Mouse (Mus musculus): ENCODE results near the gene Lgr4.

DNA sequence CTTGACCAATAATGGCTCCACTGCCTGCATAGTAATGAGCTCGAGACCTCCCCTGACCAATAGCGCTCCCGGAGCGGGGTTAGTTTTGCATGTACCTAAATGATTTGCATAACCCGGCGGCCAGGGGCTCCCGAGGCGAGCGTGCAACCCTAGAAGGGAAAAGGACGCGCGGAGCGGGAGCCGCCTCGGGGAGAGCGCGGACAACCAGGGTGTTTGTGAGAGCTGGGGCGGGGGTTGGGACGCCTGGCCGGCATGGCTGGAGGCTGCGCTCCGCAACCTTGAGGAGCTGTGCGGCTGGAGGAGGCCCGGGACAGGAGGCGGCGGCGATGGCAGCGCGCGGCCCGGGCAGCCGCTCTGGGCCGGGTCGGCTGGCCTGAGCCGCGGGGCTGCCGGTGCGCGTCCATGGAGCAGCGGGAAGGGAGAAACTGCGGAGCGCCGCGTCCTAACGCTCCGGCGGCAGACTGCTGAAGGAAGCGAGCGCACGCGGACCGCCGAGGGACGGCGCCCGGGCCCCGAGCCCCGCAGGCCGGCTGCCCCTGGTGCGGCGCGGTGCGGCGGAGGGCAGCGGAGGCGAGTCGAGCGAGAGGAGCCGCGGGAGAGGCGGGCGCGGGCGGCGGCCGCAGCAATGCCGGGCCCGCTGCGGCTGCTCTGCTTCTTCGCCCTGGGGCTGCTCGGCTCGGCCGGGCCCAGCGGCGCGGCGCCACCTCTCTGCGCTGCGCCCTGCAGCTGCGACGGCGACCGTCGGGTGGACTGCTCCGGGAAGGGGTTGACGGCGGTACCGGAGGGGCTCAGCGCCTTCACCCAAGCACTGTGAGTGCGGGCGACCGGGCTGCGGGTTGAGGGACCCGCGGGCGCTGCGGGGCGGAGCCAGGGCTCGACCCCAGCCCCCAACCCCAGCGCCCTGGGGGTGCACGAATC, at the start of gene Lgr4:
- TF ChIP-seq POLR2A (IDR thresholded peaks at IDR 0.05; ENCODE audit: insufficient read length, low read depth) = peak; percentile 86
- TF ChIP-seq CEBPB (IDR thresholded peaks at IDR 0.05; ENCODE audit: insufficient read depth, poor library complexity, severe bottlenecking) = no peak
- peak; percentile 84 for TF ChIP-seq POLR2AphosphoS2 (IDR thresholded peaks at IDR 0.05; ENCODE audit: insufficient read length, low read depth)
- TF ChIP-seq TCF12 (IDR thresholded peaks at IDR 0.05; ENCODE audit: insufficient read depth, poor library complexity, severe bottlenecking) = no peak
- no peak for TF ChIP-seq E2F4 (IDR thresholded peaks at IDR 0.05; ENCODE audit: insufficient read depth)
- no peak for TF ChIP-seq MAX (IDR thresholded peaks at IDR 0.05; ENCODE audit: low read depth)
- TF ChIP-seq MYOD1 (IDR thresholded peaks at IDR 0.05; ENCODE audit: control insufficient read depth in 1 of 3, insufficient read length in 2 of 3, low read depth in 2 of 3) = peak in 1 of 3 experiments; percentile 10
- no peak for TF ChIP-seq USF1 (IDR thresholded peaks at IDR 0.05; ENCODE audit: low read depth)
- no peak for TF ChIP-seq REST (IDR thresholded peaks at IDR 0.05; ENCODE audit: insufficient read depth, insufficient read length)
